Mouse (Mus musculus) small intestine, adult 2 months (tissue): ENCODE measurements around the gene Igfn1.

ENCODE experiments used
- CTCF ChIP-seq: fragments of 200-500 bp; IDR thresholded peaks from 2 replicates; pipeline ENCODE4 v1.5.1; 2012; ENCODE audit warnings: low read depth, mild to moderate bottlenecking, control low read depth, inconsistent platforms, low read length, moderate library complexity, mixed read lengths; ENCODE audit not compliant: insufficient replicate concordance, insufficient read length; ENCODE audit errors: extremely low read depth
- POLR2A ChIP-seq: fragments of 200-500 bp; IDR thresholded peaks from 2 replicates; pipeline ENCODE4 v1.6.1; 2012; ENCODE audit warnings: low read depth, mild to moderate bottlenecking, control low read depth, inconsistent platforms, low read length, moderate library complexity

DNA sequence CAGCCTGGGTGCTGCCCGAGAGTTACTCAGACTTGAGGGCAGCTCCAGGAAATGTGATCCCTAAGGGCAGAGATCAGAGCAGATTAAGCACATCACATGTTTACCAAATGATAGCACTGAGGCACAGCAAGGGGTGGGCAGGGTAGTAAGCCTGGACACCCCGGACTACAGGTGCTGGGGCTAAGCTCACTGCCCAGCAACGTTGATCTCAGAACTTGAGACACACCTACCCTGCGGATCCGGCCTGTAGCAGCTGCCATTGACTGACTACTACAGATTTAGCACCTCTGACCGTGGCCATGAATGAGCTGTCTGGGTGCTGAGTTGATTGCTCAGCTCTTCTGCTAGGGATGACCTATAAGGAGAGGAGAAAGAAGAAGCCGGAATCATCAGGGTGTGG lies 8.6 kb downstream of the Igfn1 start:
- no peak for TF ChIP-seq CTCF
- no peak for TF ChIP-seq POLR2A
